Mouse (Mus musculus) heart, adult 11 months (tissue): ENCODE results near the gene Fbxw4.

Experiments
- DNase-seq: peaks from one replicate; pipeline ENCODE4 v3.0.0; 2022

Fbxw4 gene

GRCm38 (mm10) chr19:45610823-45611222 lies 49.3 kb downstream of the Fbxw4 start:
- no peak for DNase-seq

GRCm38 (mm10) chr19:45608648-45609339 lies 51.3 kb downstream of the Fbxw4 start:
- DNase-seq = no peak

GRCm38 (mm10) chr19:45607479-45607878 lies 52.6 kb downstream of the Fbxw4 start:
- no peak for DNase-seq

DNA sequence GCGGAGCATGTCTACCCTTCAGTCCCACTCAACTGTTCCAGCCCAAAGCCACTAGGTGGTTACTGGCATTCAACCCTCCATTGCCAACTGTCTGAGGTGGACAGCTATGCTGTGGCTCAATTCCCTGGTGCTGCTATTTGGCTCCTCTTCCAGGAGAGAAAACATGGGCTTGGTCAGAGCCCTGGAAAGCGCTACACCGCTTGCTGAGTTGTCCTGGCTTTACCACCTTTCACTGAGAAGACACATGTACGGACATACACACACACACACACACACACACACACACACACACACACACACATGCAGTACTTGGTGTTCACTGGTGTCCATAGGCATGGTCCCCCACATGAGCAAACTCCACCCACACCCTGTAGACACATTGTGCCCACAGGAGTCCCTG lies 53.4 kb downstream of the Fbxw4 start:
- DNase-seq = no peak

- DNase-seq = no peak
Observed at GRCm38 (mm10) chr19:45602606-45603005, 57.5 kb downstream of the Fbxw4 start.

DNA sequence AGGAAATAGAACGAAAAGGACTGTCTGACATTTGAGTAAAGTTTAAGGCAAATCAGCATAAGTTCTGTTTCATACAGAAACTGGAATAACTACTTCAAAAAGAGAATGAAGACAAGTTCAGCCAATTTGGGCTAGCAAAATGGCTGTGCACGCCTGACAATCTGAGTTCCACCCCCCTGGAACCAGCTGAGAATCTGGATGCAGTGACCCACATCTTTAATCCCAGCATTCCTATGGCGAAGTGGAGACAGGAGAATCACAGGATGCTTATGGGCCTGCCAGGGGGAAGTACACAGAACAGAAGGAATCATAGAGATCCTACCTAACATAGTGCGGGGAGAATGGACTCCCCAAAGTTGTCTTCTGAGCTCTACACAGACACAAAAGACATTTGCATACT lies 63.0 kb downstream of the Fbxw4 start:
- DNase-seq = no peak

- no peak for DNase-seq
Observed at GRCm38 (mm10) chr19:45596434-45596833, 63.7 kb downstream of the Fbxw4 start.

GRCm38 (mm10) chr19:45596019-45596418 lies 64.1 kb downstream of the Fbxw4 start:
- peak; percentile 94 for DNase-seq

GRCm38 (mm10) chr19:45595481-45595880 lies 64.6 kb downstream of the Fbxw4 start:
- DNase-seq = no peak

DNA sequence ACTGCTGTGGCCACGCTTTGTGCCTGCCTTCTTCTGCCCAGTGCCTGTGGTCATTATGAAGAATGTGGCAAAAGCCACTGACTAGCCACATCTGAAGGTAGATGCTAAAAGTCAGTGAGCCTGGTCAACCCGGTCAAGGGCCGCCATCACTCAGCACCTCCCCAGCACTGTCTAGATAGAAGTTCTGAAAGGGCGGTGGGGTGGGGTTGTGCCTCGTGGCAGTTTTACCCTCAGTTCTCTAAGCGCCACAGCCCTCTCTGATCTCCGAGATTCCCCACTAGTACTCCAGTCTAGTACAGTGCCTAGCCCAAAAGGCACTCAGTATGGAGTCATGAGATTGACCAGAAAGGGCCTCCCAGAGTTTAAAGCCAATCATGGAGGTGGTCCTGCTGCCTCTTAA lies 66.0 kb downstream of the Fbxw4 start:
- peak; percentile 87 for DNase-seq

GRCm38 (mm10) chr19:45592916-45593315 lies 67.2 kb downstream of the Fbxw4 start:
- no peak for DNase-seq

DNA sequence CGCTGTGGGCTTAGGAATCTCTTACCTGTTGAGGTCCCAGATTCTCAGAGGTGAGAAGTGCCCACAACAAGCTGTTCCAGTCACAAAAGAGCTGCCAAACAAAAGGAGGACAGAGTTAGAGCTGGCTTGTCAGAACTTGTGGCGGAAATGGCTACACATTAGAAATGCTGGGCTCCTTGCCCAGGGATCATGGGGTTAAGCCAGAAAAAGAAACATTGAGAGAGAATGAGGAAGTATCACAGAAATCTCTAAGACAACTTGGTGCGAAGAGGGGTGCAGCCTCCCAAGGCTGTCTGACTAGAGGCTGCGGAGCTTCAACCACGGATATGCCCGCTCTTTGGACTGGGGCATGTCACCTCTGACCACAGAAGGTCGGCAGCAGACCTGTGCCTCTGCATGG lies 68.4 kb downstream of the Fbxw4 start:
- peak; percentile 97 for DNase-seq

GRCm38 (mm10) chr19:45589761-45590160 lies 70.4 kb downstream of the Fbxw4 start:
- no peak for DNase-seq

GRCm38 (mm10) chr19:45587509-45588292 lies 72.4 kb downstream of the Fbxw4 start:
- peak; percentile 95 for DNase-seq

DNA sequence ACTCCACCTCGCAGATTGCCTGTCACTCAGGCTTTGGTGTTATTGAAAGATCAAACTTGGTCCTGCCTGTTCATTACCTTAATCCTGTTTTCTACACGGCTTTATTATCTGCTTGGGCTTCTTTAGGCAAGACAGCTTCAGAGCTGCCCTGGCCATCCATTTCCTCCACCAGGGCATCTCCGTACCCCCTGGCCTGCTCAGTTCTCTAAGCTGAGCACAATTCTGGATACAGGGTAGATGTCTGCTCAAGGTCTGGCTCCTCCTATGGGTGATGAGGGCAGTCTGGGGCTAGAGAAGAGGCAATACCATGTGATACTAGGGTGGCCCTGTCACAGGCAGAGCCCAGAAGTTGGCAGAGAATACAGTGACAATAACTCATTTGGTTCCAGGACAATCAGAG lies 73.3 kb downstream of the Fbxw4 start:
- DNase-seq = peak; percentile 90

DNA sequence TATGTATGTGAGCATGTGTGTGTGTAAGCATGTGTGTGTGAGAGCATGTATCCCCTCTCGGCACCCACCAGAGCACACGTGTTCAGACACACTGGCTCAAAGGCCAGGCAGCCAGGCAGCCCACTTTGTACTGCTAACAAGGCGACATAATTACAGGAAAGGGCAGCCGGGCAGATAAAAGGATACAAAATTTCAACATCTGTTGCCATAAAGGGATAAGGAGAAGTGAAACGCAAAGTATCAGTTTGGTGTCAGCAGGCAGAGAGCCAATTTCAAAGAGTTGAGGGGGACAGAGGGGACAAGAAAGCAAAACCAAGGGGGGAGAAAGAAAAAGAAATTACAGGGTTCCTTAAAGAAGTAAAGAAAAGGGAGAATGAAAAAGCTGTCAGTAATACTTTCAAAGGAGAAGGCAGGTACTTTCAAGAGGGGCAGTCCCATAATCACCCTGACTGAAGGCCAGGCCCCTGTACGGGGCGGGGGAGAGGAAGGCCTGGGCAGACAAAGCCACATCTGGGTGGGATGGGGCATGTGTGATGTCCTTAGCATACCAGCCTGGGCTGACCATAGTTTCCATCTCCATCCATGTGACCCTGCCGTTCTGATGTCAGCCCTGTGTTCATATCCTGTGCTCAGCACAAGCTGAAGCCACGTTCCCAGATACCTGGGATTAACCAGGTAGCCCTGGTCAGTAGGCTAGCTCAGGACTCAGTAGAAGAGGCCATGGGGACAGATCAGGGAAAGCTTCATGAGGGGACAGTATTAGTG lies 75.1 kb downstream of the Fbxw4 start:
- DNase-seq = peak; percentile 91

DNA sequence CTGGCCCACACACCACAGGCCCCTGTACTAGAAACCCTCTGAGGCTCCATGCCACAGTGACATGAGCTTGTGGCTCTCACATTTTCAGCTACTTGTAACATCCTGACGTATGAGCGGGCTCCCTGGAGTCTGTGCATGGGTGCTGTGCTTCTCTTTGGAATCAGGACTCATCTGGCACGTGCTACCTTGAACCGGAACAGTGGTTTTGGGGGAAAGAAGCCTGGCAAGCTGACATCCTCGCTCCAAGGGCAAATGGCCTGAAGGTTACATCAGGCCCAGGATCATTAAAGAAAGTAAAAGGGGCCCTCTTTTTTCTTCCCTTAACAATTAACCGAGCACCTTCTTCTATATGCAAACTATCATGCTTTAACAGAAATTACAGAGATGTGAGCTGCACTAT lies 77.0 kb downstream of the Fbxw4 start:
- no peak for DNase-seq

DNA sequence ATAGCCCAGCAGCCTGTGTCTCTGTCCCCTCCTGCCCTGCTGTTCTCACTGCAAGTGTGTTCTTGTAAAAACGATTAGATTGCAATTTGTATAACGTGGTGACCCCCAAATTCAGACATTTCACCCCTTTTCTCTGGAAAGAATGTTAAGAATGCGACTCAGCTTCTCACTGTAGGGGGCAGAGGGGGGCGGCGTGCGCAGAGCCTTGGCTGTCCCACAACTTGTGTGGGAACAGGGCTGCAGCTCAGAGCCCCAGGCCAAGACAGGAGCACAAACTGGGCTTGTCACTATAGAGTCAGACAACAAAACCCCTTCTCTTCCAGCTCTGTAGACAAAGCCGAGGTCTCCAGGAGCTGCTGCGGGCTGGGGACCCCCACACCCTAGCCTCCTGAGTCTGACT lies 78.0 kb downstream of the Fbxw4 start:
- DNase-seq = no peak

DNA sequence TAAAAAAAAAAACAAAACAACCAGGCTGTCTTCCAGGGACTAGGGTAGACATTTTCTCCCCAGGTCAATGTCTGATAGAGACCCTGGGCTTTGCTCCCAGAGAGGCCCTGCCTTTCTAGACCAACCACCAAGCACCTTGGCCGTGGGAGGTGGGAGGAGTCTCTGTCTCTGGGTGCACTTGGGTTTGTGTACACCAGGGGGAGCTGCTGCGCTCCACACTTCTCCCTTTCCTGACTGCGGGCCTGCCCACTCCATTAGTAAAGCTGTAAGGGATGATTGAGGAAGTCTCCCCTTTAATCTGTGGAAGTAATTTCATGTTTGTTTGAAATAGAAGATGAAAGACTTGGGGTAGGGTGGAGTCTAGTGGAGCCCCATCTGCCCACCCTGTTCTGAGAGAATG lies 78.9 kb downstream of the Fbxw4 start:
- DNase-seq = peak; percentile 93

DNA sequence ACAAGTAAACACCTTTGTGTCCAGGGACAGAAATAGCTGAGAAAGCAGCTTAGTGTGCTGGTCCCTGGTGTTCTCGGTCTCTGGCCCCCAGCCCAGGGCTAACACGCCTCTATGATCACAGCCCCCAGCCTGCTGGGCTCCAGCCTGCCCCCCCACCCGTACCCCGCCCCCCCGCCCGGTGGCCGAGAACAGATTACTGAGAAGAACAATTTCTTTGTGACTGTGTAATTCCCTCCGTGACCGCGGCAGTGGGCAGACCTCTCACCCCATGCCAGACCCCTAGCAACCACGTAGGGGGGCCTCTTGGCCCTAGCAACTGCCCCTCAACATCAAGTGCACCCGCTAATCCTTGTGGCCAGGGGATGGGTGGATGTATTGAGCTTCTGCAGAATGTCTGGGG lies 79.9 kb downstream of the Fbxw4 start:
- DNase-seq = peak; percentile 92

DNA sequence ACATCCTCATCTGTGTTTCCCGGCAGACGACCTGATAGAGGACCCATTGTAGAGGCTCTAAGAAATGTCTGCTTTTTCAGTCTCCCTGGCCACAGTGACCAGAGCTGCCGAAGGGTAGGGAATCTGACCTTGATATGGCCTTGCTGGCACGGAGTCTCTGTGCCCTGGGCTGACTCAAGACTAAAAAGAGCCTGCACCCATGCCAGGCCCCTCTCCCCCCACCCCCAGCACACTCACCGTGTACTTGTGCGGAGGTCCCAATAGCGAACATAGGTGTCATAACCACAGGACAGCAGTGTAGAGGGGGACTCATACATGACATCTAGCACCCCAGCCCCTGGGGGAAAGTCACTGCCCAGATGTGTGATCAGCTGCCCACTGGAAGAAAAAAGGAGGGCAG lies 80.7 kb downstream of the Fbxw4 start:
- peak; percentile 94 for DNase-seq

GRCm38 (mm10) chr19:45578976-45579375 lies 81.1 kb downstream of the Fbxw4 start:
- DNase-seq = no peak

DNA sequence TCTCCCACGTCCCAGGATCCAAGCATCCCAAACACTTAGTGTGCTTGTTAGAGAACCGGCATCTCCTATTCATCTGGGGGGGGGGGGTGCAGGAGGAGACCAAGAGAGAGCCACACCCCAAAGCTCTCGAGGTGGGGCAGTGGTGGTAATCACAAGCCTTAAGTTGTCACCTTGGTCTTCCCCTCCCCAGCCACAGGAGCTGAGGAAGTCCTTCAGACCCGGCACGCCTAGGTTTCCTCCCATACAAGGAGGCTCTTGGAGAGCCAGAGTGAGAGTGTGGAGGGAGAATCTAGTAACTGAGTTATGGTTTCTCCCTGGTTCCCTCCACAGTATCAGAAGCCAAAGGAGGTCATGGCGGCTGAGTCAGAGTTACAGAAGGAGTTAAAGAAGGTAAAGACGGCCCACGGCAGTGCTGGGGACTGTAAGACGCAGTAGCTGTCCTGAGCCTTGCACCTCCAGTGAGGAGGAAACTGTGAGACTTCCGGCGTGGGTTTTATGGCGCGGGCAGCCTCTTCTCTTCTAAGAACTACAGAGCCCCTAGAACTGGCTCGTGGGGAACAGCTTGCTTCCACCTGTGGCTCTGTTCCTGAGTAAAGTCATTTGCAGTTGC lies 82.9 kb downstream of the Fbxw4 start:
- no peak for DNase-seq
